Mouse (Mus musculus): ENCODE measurements at regions not wholly inside any gene's neighbourhood (a gene's known extent, or its start where the extent isn't known, plus 50 kb on each side); places are given as distances from the start of the nearest gene placed in this dataset.

GRCm38 (mm10) chr6:55731301-55731826, 50.3 kb upstream of the Neurod6 start:
- TF ChIP-seq CTCF (conservative IDR thresholded peaks at IDR 0.05; ENCODE audit: low read length): no peak
- no peak for TF ChIP-seq NANOG (IDR thresholded peaks at IDR 0.05; ENCODE audit: borderline replicate concordance, low read length)
